Mouse (Mus musculus) retina, postnatal 7 days (tissue): ENCODE measurements around the gene Tmem223.
"Not testable (repeated sequence)": the region's sequence is repeated elsewhere in the genome, so short reads cannot be mapped to it uniquely, and the experiment has no call there.

Source experiments
- DNase-seq: peaks from one replicate; pipeline ENCODE4 v3.0.0-alpha.2; 2012; ENCODE audit warnings: low read depth, low spot score

Gene Tmem223

GRCm38 (mm10) chr19:8770567-8771270, at the start of gene Tmem223:
Gene Tmem223, plus strand, starts transcription at chr19:8770996.
- DNase-seq = no peak

GRCm38 (mm10) chr19:8721378-8721777, 49.4 kb upstream of the Tmem223 start:
- no peak for DNase-seq

- DNase-seq = no peak
Observed at GRCm38 (mm10) chr19:8722021-8722420, 48.8 kb upstream of the Tmem223 start.

GRCm38 (mm10) chr19:8722559-8722906, 48.3 kb upstream of the Tmem223 start:
- no peak for DNase-seq

- DNase-seq = peak; percentile 94
Observed at GRCm38 (mm10) chr19:8722907-8723573, 47.8 kb upstream of the Tmem223 start, which contains the start of gene Slc3a2. Gene Slc3a2, minus strand, starts transcription at chr19:8723369.

- DNase-seq = no peak
Observed at GRCm38 (mm10) chr19:8723574-8724346, 47.0 kb upstream of the Tmem223 start.

- DNase-seq = no peak
Observed at GRCm38 (mm10) chr19:8724392-8724791, 46.4 kb upstream of the Tmem223 start.

- DNase-seq = no peak
Observed at GRCm38 (mm10) chr19:8725081-8725613, 45.6 kb upstream of the Tmem223 start.

- DNase-seq = no peak
Observed at GRCm38 (mm10) chr19:8726609-8727390, 44.0 kb upstream of the Tmem223 start.

- no peak for DNase-seq
Observed at GRCm38 (mm10) chr19:8727495-8728114, 43.2 kb upstream of the Tmem223 start.

- not testable (repeated sequence) for DNase-seq
Observed at GRCm38 (mm10) chr19:8728335-8729099, 42.3 kb upstream of the Tmem223 start.

- no peak for DNase-seq
Observed at GRCm38 (mm10) chr19:8734334-8734733, 36.5 kb upstream of the Tmem223 start.

- peak; percentile 88 for DNase-seq
Observed at GRCm38 (mm10) chr19:8735389-8736159, 35.2 kb upstream of the Tmem223 start, which contains the start of gene Wdr74. Gene Wdr74, plus strand, starts transcription at chr19:8735827.

- DNase-seq = no peak
Observed at GRCm38 (mm10) chr19:8736160-8736467, 34.7 kb upstream of the Tmem223 start.

GRCm38 (mm10) chr19:8738911-8739310, 31.9 kb upstream of the Tmem223 start:
- DNase-seq = no peak

GRCm38 (mm10) chr19:8739646-8740045, 31.1 kb upstream of the Tmem223 start:
- no peak for DNase-seq

GRCm38 (mm10) chr19:8740603-8741002, 30.2 kb upstream of the Tmem223 start, which contains the start of gene 1700092M07Rik:
Gene 1700092M07Rik, plus strand, starts transcription at chr19:8740718.
- DNase-seq = no peak

- DNase-seq = peak; percentile 92
Observed at GRCm38 (mm10) chr19:8741243-8741869, 29.4 kb upstream of the Tmem223 start, which contains the start of gene Stx5a. Gene Stx5a, plus strand, starts transcription at chr19:8741413.

GRCm38 (mm10) chr19:8742176-8742575, 28.6 kb upstream of the Tmem223 start:
- no peak for DNase-seq
